Mouse (Mus musculus) CH12.LX (cell line): ENCODE measurements at regions not wholly inside any gene's neighbourhood (a gene's known extent, or its start where the extent isn't known, plus 50 kb on each side); places are given as distances from the start of the nearest gene placed in this dataset.
A peak's percentile ranks its signal among the peaks of the same experiment; 100 is the strongest.

Experiments used
- DNase-seq: peaks from one replicate; pipeline ENCODE4 v3.0.0-alpha.2; 2013; ENCODE audit errors: extremely low read depth
- H3K27ac ChIP-seq: 2 replicates; pipeline ENCODE4 v1.5.1; 2012; ENCODE audit warnings: low read depth, mild to moderate bottlenecking, control low read depth, moderate library complexity; ENCODE audit not compliant: insufficient read depth
- H3K27me3 ChIP-seq: replicated peaks from 2 replicates; pipeline ENCODE3; 2012; ENCODE audit warnings: inconsistent platforms
- H3K36me3 ChIP-seq, 2 experiments: replicated peaks in 1 of 2; 2 replicates each; pipeline versions ENCODE3 to v1.6.1; 2012; ENCODE audit warnings: inconsistent platforms in 1 of 2, low read length in 1 of 2, mild to moderate bottlenecking in 1 of 2, mixed read lengths in 1 of 2, moderate library complexity in 1 of 2; ENCODE audit not compliant: control insufficient read depth in 1 of 2, insufficient read depth in 1 of 2
- H3K4me1 ChIP-seq, 2 experiments: 2 replicates each; pipeline ENCODE4 v1.6.1; 2012; ENCODE audit warnings: inconsistent platforms in 1 of 2, moderate library complexity in 1 of 2; ENCODE audit not compliant: insufficient read depth in 2 of 2, control insufficient read depth in 1 of 2
- H3K4me2 ChIP-seq: 2 replicates; pipeline ENCODE4 v1.6.1; 2012; ENCODE audit warnings: low read depth, mild to moderate bottlenecking, control low read depth; ENCODE audit not compliant: poor library complexity, insufficient read depth, severe bottlenecking
- H3K4me3 ChIP-seq, 3 experiments: fragments of 150-350 bp in 1 of 3; sonication (generic) in 1 of 3; replicated peaks in 1 of 3; 2 replicates each; pipeline versions ENCODE3 to v1.5.1; 2011 to 2012; ENCODE audit warnings: low read depth in 2 of 3, low read length in 2 of 3, mild to moderate bottlenecking in 2 of 3, moderate library complexity in 2 of 3, control low read depth in 1 of 3, improper control_type of control experiment in 1 of 3, inconsistent platforms in 1 of 3, mixed read lengths in 1 of 3; ENCODE audit not compliant: poor library complexity in 1 of 3
- H3K79me2 ChIP-seq: replicated peaks from 2 replicates; pipeline ENCODE4 v1.6.1; 2012; ENCODE audit warnings: mild to moderate bottlenecking, moderate library complexity; ENCODE audit not compliant: control insufficient read depth, poor library complexity, insufficient read depth, severe bottlenecking; ENCODE audit errors: extremely low read depth
- H3K9ac ChIP-seq: 2 replicates; pipeline ENCODE4 v1.6.1; 2012; ENCODE audit warnings: low read depth, mild to moderate bottlenecking, control low read depth, moderate library complexity; ENCODE audit not compliant: insufficient read depth
- H3K9me3 ChIP-seq: replicated peaks from 2 replicates; pipeline ENCODE3; 2012; ENCODE audit warnings: low read length, inconsistent platforms, mixed read lengths
- BHLHE40 ChIP-seq: IDR thresholded peaks from 2 replicates; pipeline ENCODE4 v1.6.1; 2011; ENCODE audit warnings: mild to moderate bottlenecking, low read depth, low read length, improper control_type of control experiment
- CHD1 ChIP-seq: IDR thresholded peaks from 2 replicates; pipeline ENCODE4 v1.6.1; 2012; ENCODE audit warnings: low read depth, low read length, improper control_type of control experiment, inconsistent platforms
- CHD2 ChIP-seq: IDR thresholded peaks from 2 replicates; pipeline ENCODE4 v1.6.1; 2011; ENCODE audit warnings: low read length, improper control_type of control experiment
- CTCF ChIP-seq, 2 experiments: IDR thresholded peaks in 1 of 2; conservative IDR thresholded peaks in 1 of 2; 2 replicates each; pipeline ENCODE4 v1.5.1; 2011 to 2012; ENCODE audit warnings: low read depth in 2 of 2, low read length in 2 of 2, improper control_type of control experiment in 1 of 2, inconsistent platforms in 1 of 2, mild to moderate bottlenecking in 1 of 2, moderate library complexity in 1 of 2
- E2F4 ChIP-seq: IDR thresholded peaks from 2 replicates; pipeline ENCODE4 v1.6.1; 2011; ENCODE audit warnings: low read depth, low read length, improper control_type of control experiment; ENCODE audit not compliant: insufficient replicate concordance
- ELF1 ChIP-seq: IDR thresholded peaks from 2 replicates; pipeline ENCODE4 v1.6.1; 2014; ENCODE audit warnings: low read depth, mild to moderate bottlenecking, inconsistent platforms, low read length, improper control_type of control experiment
- EP300 ChIP-seq: IDR thresholded peaks from 2 replicates; pipeline ENCODE4 v1.6.1; 2011; ENCODE audit warnings: low read length, improper control_type of control experiment
- ETS1 ChIP-seq: conservative IDR thresholded peaks from 2 replicates; pipeline ENCODE4 v1.6.1; 2012; ENCODE audit warnings: low read depth, mild to moderate bottlenecking, inconsistent platforms, low read length, improper control_type of control experiment, moderate library complexity
- GABPA ChIP-seq: IDR thresholded peaks from 2 replicates; pipeline ENCODE4 v1.6.1; 2012; ENCODE audit warnings: low read depth, low read length, improper control_type of control experiment, inconsistent platforms; ENCODE audit not compliant: insufficient replicate concordance
- HCFC1 ChIP-seq: IDR thresholded peaks from 2 replicates; pipeline ENCODE4 v1.6.1; 2012; ENCODE audit warnings: low read depth, mild to moderate bottlenecking, inconsistent platforms, low read length, improper control_type of control experiment
- IRF4 ChIP-seq: IDR thresholded peaks from 2 replicates; pipeline ENCODE4 v1.6.1; 2014; ENCODE audit warnings: low read depth, mild to moderate bottlenecking, inconsistent platforms, low read length, improper control_type of control experiment
- JUN ChIP-seq: IDR thresholded peaks from 2 replicates; pipeline ENCODE4 v1.6.1; 2011; ENCODE audit warnings: low read depth, mild to moderate bottlenecking, low read length, improper control_type of control experiment, moderate library complexity; ENCODE audit not compliant: insufficient read depth
- JUND ChIP-seq: conservative IDR thresholded peaks from 2 replicates; pipeline ENCODE4 v1.6.1; 2011; ENCODE audit warnings: low read depth, low read length, improper control_type of control experiment
- KAT2A ChIP-seq: IDR thresholded peaks from 2 replicates; pipeline ENCODE4 v1.6.1; 2012; ENCODE audit warnings: low read length, improper control_type of control experiment, inconsistent platforms; ENCODE audit not compliant: insufficient replicate concordance
- MAX ChIP-seq: IDR thresholded peaks from 2 replicates; pipeline ENCODE4 v1.6.1; 2011; ENCODE audit warnings: low read length, improper control_type of control experiment
- MAZ ChIP-seq: IDR thresholded peaks from 2 replicates; pipeline ENCODE4 v1.6.1; 2012; ENCODE audit warnings: low read depth, mild to moderate bottlenecking, inconsistent platforms, low read length, improper control_type of control experiment, moderate library complexity
- MYC ChIP-seq: IDR thresholded peaks from 2 replicates; pipeline ENCODE4 v1.6.1; 2011; ENCODE audit warnings: low read depth, mild to moderate bottlenecking, improper control_type of control experiment, low read length
- NELFE ChIP-seq: IDR thresholded peaks from 2 replicates; pipeline ENCODE4 v1.6.1; 2011; ENCODE audit warnings: low read depth, low read length, improper control_type of control experiment
- NRF1 ChIP-seq: IDR thresholded peaks from 2 replicates; pipeline ENCODE4 v1.6.1; 2014; ENCODE audit warnings: low read depth, mild to moderate bottlenecking, inconsistent platforms, low read length, improper control_type of control experiment, moderate library complexity
- POLR2A ChIP-seq: IDR thresholded peaks from 2 replicates; pipeline ENCODE4 v1.6.1; 2011; ENCODE audit warnings: low read depth, mild to moderate bottlenecking, improper control_type of control experiment, low read length
- POLR2AphosphoS2 ChIP-seq: IDR thresholded peaks from 2 replicates; pipeline ENCODE4 v1.6.1; 2011; ENCODE audit warnings: low read depth, low read length, improper control_type of control experiment
- RCOR1 ChIP-seq: conservative IDR thresholded peaks from 2 replicates; pipeline ENCODE4 v1.6.1; 2012; ENCODE audit warnings: low read depth, mild to moderate bottlenecking, inconsistent platforms, low read length, improper control_type of control experiment
- SIN3A ChIP-seq: IDR thresholded peaks from 2 replicates; pipeline ENCODE4 v1.6.1; 2012; ENCODE audit warnings: low read length, improper control_type of control experiment, inconsistent platforms
- SMC3 ChIP-seq: IDR thresholded peaks from 2 replicates; pipeline ENCODE4 v1.6.1; 2011; ENCODE audit warnings: low read depth, low read length, improper control_type of control experiment
- TBP ChIP-seq: conservative IDR thresholded peaks from 2 replicates; pipeline ENCODE4 v1.6.1; 2011; ENCODE audit warnings: low read depth, low read length, improper control_type of control experiment
- TCF12 ChIP-seq: IDR thresholded peaks from 2 replicates; pipeline ENCODE4 v1.6.1; 2014; ENCODE audit warnings: low read depth, mild to moderate bottlenecking, inconsistent platforms, low read length, improper control_type of control experiment
- UBTF ChIP-seq: IDR thresholded peaks from 2 replicates; pipeline ENCODE4 v1.6.1; 2012; ENCODE audit warnings: low read depth, mild to moderate bottlenecking, inconsistent platforms, low read length, improper control_type of control experiment, moderate library complexity
- ZC3H11A ChIP-seq: IDR thresholded peaks from 2 replicates; pipeline ENCODE4 v1.6.1; 2012; ENCODE audit warnings: low read depth, mild to moderate bottlenecking, inconsistent platforms, low read length, improper control_type of control experiment
- ZMIZ1 ChIP-seq: IDR thresholded peaks from 2 replicates; pipeline ENCODE4 v1.6.1; 2012; ENCODE audit warnings: low read depth, mild to moderate bottlenecking, inconsistent platforms, low read length, improper control_type of control experiment
- dilution Hi-C: fragments of 300-500 bp; cut with MboI; formaldehyde crosslinking; loops from 2 replicates; pipeline ENCODE4 v1.14.3; 2020; ENCODE audit warnings: low sequenced_read_pairs; ENCODE audit not compliant: extremely low pct_unique_long_range_greater_than_20kb, extremely low pct_ligation_motif_present
- in situ Hi-C: fragments of 300-500 bp; cut with MboI; formaldehyde crosslinking; loops from 3 replicates; pipeline ENCODE4 v1.14.3; 2019; ENCODE audit warnings: low sequenced_read_pairs, low pct_ligation_motif_present, low pct_unique_long_range_greater_than_20kb, mixed read lengths

DNA sequence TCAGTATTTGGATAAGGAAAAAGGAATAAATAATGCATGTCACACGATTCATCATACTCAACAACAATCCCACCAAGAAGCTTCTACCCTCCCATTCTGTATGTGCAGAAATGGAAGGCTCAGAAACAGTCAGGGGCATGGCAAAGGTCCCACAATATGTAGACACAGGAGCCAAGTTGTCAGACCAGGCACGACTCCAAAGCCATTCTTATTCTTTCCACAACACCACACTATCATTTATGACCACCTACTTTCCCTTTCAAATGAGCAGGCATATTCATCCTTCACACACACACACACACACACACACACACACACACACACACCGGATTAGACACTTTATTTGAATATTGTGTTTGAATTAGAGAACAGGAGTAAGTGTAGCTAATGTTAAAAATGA lies 232.0 kb downstream of the Rab28 start:
- dilution Hi-C loops: no loop called here
- Histone ChIP-seq H3K4me1 (no peaks in the 10 kb centered on the region), H3K79me2 (no peaks in the 10 kb centered on the region), H3K4me2 (no peak overlapping the region), H3K27me3 (no peaks in the 10 kb centered on the region), H3K9me3 (no peaks in the 10 kb centered on the region), H3K36me3 (no peaks in the 10 kb centered on the region), H3K27ac (no peak overlapping the region), H3K9ac (no peak overlapping the region), H3K4me3 (no peak overlapping the region)
- no peak for DNase-seq
- in situ Hi-C loops: no loop called here
- TF ChIP-seq EP300 (no peak), SMC3 (no peak), RCOR1 (no peak), SIN3A (no peak), BHLHE40 (no peak), CHD1 (no peak), MAX (no peak), UBTF (no peak), JUND (no peak), E2F4 (no peak), HCFC1 (no peak), JUN (no peak), TCF12 (no peak), GABPA (no peak), ELF1 (no peak), POLR2AphosphoS2 (no peak), CHD2 (no peak)

DNA sequence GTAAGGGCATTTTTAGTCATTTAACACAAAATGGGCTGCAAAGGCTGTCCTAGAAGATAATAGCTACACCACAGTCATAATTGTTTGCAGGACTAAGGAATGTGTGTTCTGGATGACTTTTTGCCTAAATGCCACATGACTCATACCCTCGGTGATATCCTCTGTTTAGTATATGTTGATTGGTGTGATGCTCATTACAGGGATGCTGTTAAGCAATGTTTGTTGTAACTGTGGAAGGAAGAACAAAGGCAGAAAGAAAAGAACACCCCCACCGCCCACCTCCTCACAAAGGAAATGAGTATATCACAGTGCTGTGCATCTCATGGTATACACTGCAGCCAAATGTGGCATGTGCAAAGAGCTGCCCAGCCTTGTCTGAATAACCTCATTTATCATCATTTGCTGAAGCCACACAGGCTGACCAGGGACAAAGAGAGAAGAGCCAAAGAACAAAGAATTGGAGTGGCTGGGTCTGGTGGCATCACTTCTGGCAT lies 262.4 kb downstream of the Rab28 start:
- Histone ChIP-seq H3K79me2 (no peaks in the 10 kb centered on the region), H3K4me2 (peak overlapping the region; percentile 34), H3K36me3 (no peaks in the 10 kb centered on the region), H3K4me1 (peaks cover 0 to 25% of the 10 kb centered on the region in 2 experiments; a peak in 2 of 4 replicates), H3K9ac (no peak overlapping the region; the same call in 1 of the 2 replicates), H3K27ac (no peak overlapping the region), H3K4me3 (no peak overlapping the region), H3K9me3 (no peaks in the 10 kb centered on the region), H3K27me3 (no peaks in the 10 kb centered on the region)
- dilution Hi-C loops: no loop called here
- TF ChIP-seq JUN (no peak), E2F4 (no peak), IRF4 (no peak), NRF1 (no peak), NELFE (no peak), ZMIZ1 (no peak), ELF1 (no peak), MAZ (no peak), ETS1 (no peak), KAT2A (no peak), CHD2 (no peak), CHD1 (no peak), POLR2A (no peak), CTCF (conservative IDR thresholded peaks at IDR 0.05 in 1 of 2, IDR thresholded peaks at IDR 0.05 in 1 of 2; ENCODE audit: low read depth in 2 of 2, low read length in 2 of 2) (no peak), ZC3H11A (no peak), TBP (no peak), MYC (no peak)
- in situ Hi-C loops: no loop called here
- DNase-seq: no peak
